ENCODE assay signal across 9 mouse cellular contexts in the genomic region with DNA sequence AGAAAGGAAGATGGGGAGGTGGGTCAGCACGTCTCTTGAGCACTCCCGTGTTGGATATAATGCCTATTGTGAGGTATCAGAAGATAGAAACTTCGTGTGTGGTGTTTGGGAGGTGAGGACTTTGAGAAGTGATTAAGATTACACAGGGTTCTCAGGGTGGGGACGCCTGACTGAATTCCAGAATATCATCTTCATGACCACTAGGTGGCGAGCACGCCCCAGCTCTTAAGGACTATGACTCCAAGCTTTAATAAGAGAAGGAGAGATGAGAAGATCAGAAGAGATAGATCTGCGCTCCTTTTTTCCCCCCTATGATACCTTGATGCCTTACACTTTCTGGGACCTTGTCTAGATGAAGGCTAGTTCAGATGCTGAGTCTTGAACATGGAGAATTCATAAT. TPM values are rescaled to one million over a fixed set of nuclear protein-coding genes. Genes with fewer than 3 reads are reported as not detected.
A peak's percentile ranks its signal among the peaks of the same experiment; 100 is the strongest.
DNase-seq lines count a peak whose midpoint lies in the region; ATAC-seq and TF ChIP-seq lines count a peak whose summit lies in the region.
"Had no signal": no experiment of that assay in that cellular context is flagged by ENCODE, and none has a peak within 500 bp of the region (broad histone marks: within the 10 kb centered on the region; RNA-seq: fewer than 3 reads in every experiment).

No protein-coding gene starts in this region.

- intact Hi-C loops in left cerebral cortex, adult 2 months (cut with DNase I) = no loop called here

- TF ChIP-seq CTCF in left cerebral cortex, adult 2 months (IDR thresholded peaks at IDR 0.05) = peak; percentile 76

- no peaks in the 10 kb centered on the region for H3K9me3 ChIP-seq in liver, embryonic 12.5 days (replicated peaks)
- H3K9me3 ChIP-seq in neural tube, embryonic 11.5 days (ENCODE audit: control insufficient read depth, low read length) = no peaks in the 10 kb centered on the region

- peak; percentile 85 for ATAC-seq in erythroblast, adult 5-6 weeks (replicated peaks; ENCODE audit: low FRiP score, poor library complexity, severe bottlenecking)
- ATAC-seq in liver, embryonic 12.5 days = peak; percentile 52; the same call in 1 of the 2 replicates
- peak; percentile 75; the same call in 1 of the 2 replicates for ATAC-seq in neural tube, embryonic 11.5 days (ENCODE audit: insufficient read depth, low FRiP score, low TSS enrichment)

- no peak overlapping the region for H3K4me3 ChIP-seq in left cerebral cortex, adult 2 months
- no peak overlapping the region for H3K4me3 ChIP-seq in liver, embryonic 12.5 days
- H3K4me3 ChIP-seq in neural tube, embryonic 11.5 days (ENCODE audit: low read depth, low read length) = no peak overlapping the region

- H3K27ac ChIP-seq in left cerebral cortex, adult 2 months = no peak overlapping the region
- H3K27ac ChIP-seq in liver, embryonic 12.5 days = no peak overlapping the region
- no peak overlapping the region for H3K27ac ChIP-seq in neural tube, embryonic 11.5 days (ENCODE audit: low read depth, low read length)
- H3K27ac ChIP-seq: macrophage had no signal

- H3K4me2 ChIP-seq in liver, embryonic 12.5 days = no peak overlapping the region
- no peak overlapping the region for H3K4me2 ChIP-seq in neural tube, embryonic 11.5 days (ENCODE audit: low read depth)

- 9% methylated on average over 7 of the region's 7 CpGs for WGBS in liver, embryonic 12.5 days (ENCODE audit: insufficient replicate concordance)
- WGBS in neural tube, embryonic 11.5 days = 13% methylated on average over 7 of the region's 7 CpGs

- 0 out of 2 replicates have a peak, but pooled peaks cover 4% of the 10 kb centered on the region for H3K4me1 ChIP-seq in liver, embryonic 12.5 days
- H3K4me1 ChIP-seq in neural tube, embryonic 11.5 days (ENCODE audit: control insufficient read depth, insufficient read depth, low read length) = no peaks in the 10 kb centered on the region

- no peaks in the 10 kb centered on the region for H3K36me3 ChIP-seq in liver, embryonic 12.5 days
- H3K36me3 ChIP-seq in neural tube, embryonic 11.5 days (ENCODE audit: control insufficient read depth, insufficient read depth, low read length) = no peaks in the 10 kb centered on the region

- H3K9ac ChIP-seq in liver, embryonic 12.5 days = no peak overlapping the region
- no peak overlapping the region for H3K9ac ChIP-seq in neural tube, embryonic 11.5 days (ENCODE audit: low read length)

- DNase-seq in left cerebral cortex, adult 2 months (ENCODE audit: extremely low spot score in 1 of 2, low spot score in 2 of 2) = peak in 1 of 2 experiments; percentile 29
- no peak for DNase-seq in left cerebral cortex, adult 8-10 months (ENCODE audit: low spot score in 2 of 2)
- DNase-seq in adrenal gland, postnatal 36 days = peak; percentile 59 to 65
- DNase-seq in induced T-regulatory cell, adult 2 months (ENCODE audit: low read depth) = peak; percentile 68
- peak; percentile 55 for DNase-seq in neural tube, embryonic 11.5 days (ENCODE audit: low spot score)
- no peak for DNase-seq in T-cell, adult 2 months (ENCODE audit: low spot score)

- H3K27me3 ChIP-seq in liver, embryonic 12.5 days (replicated peaks) = no peaks in the 10 kb centered on the region
- no peaks in the 10 kb centered on the region for H3K27me3 ChIP-seq in neural tube, embryonic 11.5 days (ENCODE audit: control insufficient read depth, insufficient read depth, low read length)

RNA-seq across cellular contexts. Expression of a gene that starts 1.0 kb away (rescaled TPM):
- total RNA-seq in left cerebral cortex, adult 2 months (2021) = 1 to 10 TPM; 2.6 to 4.6 TPM
- 10 to 100 TPM in 1 of 4 experiments, 1 to 10 TPM in 3; 6.4 to 10.4 (median 7.5) TPM for total RNA-seq in left cerebral cortex, adult 8-10 months (2022)
- 100 to 1,000 TPM in 1 of 2 experiments, 1 to 10 TPM in 1; 8.7 to 154 TPM for total RNA-seq in adrenal gland, postnatal 36 days (2021)
- total RNA-seq in erythroblast, adult 5-6 weeks (2015; ENCODE audit: low replicate concordance) = 141 and 144 TPM in 2 replicates
- 133 and 225 TPM in 2 replicates for total RNA-seq in erythroblast, adult 5-6 weeks (2017; ENCODE audit: low replicate concordance)
- polyA plus RNA-seq in liver, embryonic 12.5 days (2016; fragmentation: Nextera tagmentation; extraction: Ambion mirVana) = 10.5 and 11.7 TPM in 2 replicates
- polyA plus RNA-seq in neural tube, embryonic 11.5 days (2014; fragmentation: Nextera tagmentation; extraction: Ambion mirVana) = 0.69 and 1.6 TPM in 2 replicates

RNA-seq across cellular contexts. Expression of a gene that starts 46.0 kb away (rescaled TPM):
- not detected for total RNA-seq in left cerebral cortex, adult 2 months (2021)
- not detected for total RNA-seq in left cerebral cortex, adult 8-10 months (2022)
- not detected for total RNA-seq in adrenal gland, postnatal 36 days (2021)
- not detected in 2 replicates for total RNA-seq in erythroblast, adult 5-6 weeks (2015; ENCODE audit: low replicate concordance)
- total RNA-seq in erythroblast, adult 5-6 weeks (2017; ENCODE audit: low replicate concordance) = not detected in 2 replicates
- polyA plus RNA-seq in liver, embryonic 12.5 days (2016; fragmentation: Nextera tagmentation; extraction: Ambion mirVana) = 0.10 TPM in 1 of 2 replicates, not detected in the other
- not detected in 2 replicates for polyA plus RNA-seq in neural tube, embryonic 11.5 days (2014; fragmentation: Nextera tagmentation; extraction: Ambion mirVana)

RNA-seq across cellular contexts. Expression of a gene that starts 49.3 kb away (rescaled TPM):
- total RNA-seq in left cerebral cortex, adult 2 months (2021) = not detected
- total RNA-seq in left cerebral cortex, adult 8-10 months (2022) = not detected
- not detected for total RNA-seq in adrenal gland, postnatal 36 days (2021)
- total RNA-seq in erythroblast, adult 5-6 weeks (2015; ENCODE audit: low replicate concordance) = not detected in 2 replicates
- total RNA-seq in erythroblast, adult 5-6 weeks (2017; ENCODE audit: low replicate concordance) = not detected in 2 replicates
- polyA plus RNA-seq in liver, embryonic 12.5 days (2016; fragmentation: Nextera tagmentation; extraction: Ambion mirVana) = not detected in 2 replicates
- not detected in 2 replicates for polyA plus RNA-seq in neural tube, embryonic 11.5 days (2014; fragmentation: Nextera tagmentation; extraction: Ambion mirVana)
- polyA plus RNA-seq: macrophage had no signal

RNA-seq across cellular contexts. Expression of a gene that starts 50.1 kb away (rescaled TPM):
- 10 to 100 TPM; 57.0 to 63.4 TPM for total RNA-seq in left cerebral cortex, adult 2 months (2021)
- total RNA-seq in left cerebral cortex, adult 8-10 months (2022) = 10 to 100 TPM; 53.1 to 65.3 (median 59.2) TPM
- total RNA-seq in adrenal gland, postnatal 36 days (2021) = 10 to 100 TPM; 37.0 to 48.8 TPM
- 2.7 and 7.5 TPM in 2 replicates for total RNA-seq in erythroblast, adult 5-6 weeks (2015; ENCODE audit: low replicate concordance)
- 18.2 and 20.5 TPM in 2 replicates for total RNA-seq in erythroblast, adult 5-6 weeks (2017; ENCODE audit: low replicate concordance)
- polyA plus RNA-seq in liver, embryonic 12.5 days (2016; fragmentation: Nextera tagmentation; extraction: Ambion mirVana) = 27.2 and 29.1 TPM in 2 replicates
- 18.6 and 21.3 TPM in 2 replicates for polyA plus RNA-seq in neural tube, embryonic 11.5 days (2014; fragmentation: Nextera tagmentation; extraction: Ambion mirVana)

Comparison
In these comparisons a context has a peak if more than half of its experiments do, and no peak if none do; other contexts are left out.
1. DNase-seq: peak in adrenal gland, postnatal 36 days (2 of 2), induced T-regulatory cell, adult 2 months (single experiment) and neural tube, embryonic 11.5 days (single experiment); none in left cerebral cortex, adult 8-10 months (0 of 2) and T-cell, adult 2 months (single experiment).
2. Peak in every context shown above with its lines, with median percentiles within 50 percentile points of each other: ATAC-seq.